Mouse (Mus musculus) forebrain, embryonic 11.5 days (tissue): ENCODE data around the gene Tead3. TPM values are rescaled to one million over a fixed set of nuclear protein-coding genes. Genes with fewer than 3 reads are reported as not detected.
"Not testable (repeated sequence)": the region's sequence is repeated elsewhere in the genome, so short reads cannot be mapped to it uniquely, and the experiment has no call there.

Source experiments
- ATAC-seq: fragments of 200-750 bp; cut with Nextera tagmentation; replicated peaks from 2 replicates; pipeline ENCODE4 v1.8.0; 2017; ENCODE audit warnings: moderate TSS enrichment; ENCODE audit not compliant: low FRiP score
- DNase-seq: peaks from one replicate; pipeline ENCODE4 v3.0.0-alpha.2; 2017; ENCODE audit warnings: low spot score
- H3K27ac ChIP-seq: fragments of 300-500 bp; sonication (generic); 2 replicates; pipeline ENCODE4 v1.5.1; 2014; ENCODE audit warnings: low read depth, low read length
- H3K27me3 ChIP-seq: fragments of 300-500 bp; sonication (generic); 2 replicates; pipeline ENCODE4 v1.6.1; 2014; ENCODE audit warnings: mild to moderate bottlenecking, low read length, mixed read lengths; ENCODE audit not compliant: control insufficient read depth, insufficient read depth
- H3K36me3 ChIP-seq: fragments of 300-500 bp; sonication (generic); 2 replicates; pipeline ENCODE4 v1.6.1; 2014; ENCODE audit warnings: mild to moderate bottlenecking, low read length, moderate library complexity, mixed read lengths; ENCODE audit not compliant: control insufficient read depth, insufficient read depth
- H3K4me1 ChIP-seq: fragments of 300-500 bp; sonication (generic); replicated peaks from 2 replicates; pipeline ENCODE4 v1.6.1; 2014; ENCODE audit warnings: low read length, mixed read lengths; ENCODE audit not compliant: control insufficient read depth, insufficient read depth
- H3K4me2 ChIP-seq: fragments of 300-500 bp; sonication (generic); 2 replicates; pipeline ENCODE4 v1.6.1; 2014; ENCODE audit warnings: low read depth, mild to moderate bottlenecking, low read length, moderate library complexity, mixed read lengths; ENCODE audit not compliant: severe bottlenecking
- H3K4me3 ChIP-seq: fragments of 300-500 bp; sonication (generic); 2 replicates; pipeline ENCODE4 v1.5.1; 2014; ENCODE audit warnings: low read depth, low read length
- H3K9ac ChIP-seq: fragments of 300-500 bp; sonication (generic); 2 replicates; pipeline ENCODE4 v1.6.1; 2014; ENCODE audit warnings: low read length
- H3K9me3 ChIP-seq: fragments of 300-500 bp; sonication (generic); 2 replicates; pipeline ENCODE4 v1.6.1; 2016; ENCODE audit warnings: low read length, mixed read lengths; ENCODE audit not compliant: control insufficient read depth
- WGBS: fragments of 180-500 bp; shearing (Covaris S2); extraction: QIAGEN DNeasy Blood & Tissue Kit; methylation state at CpG from one replicate; pipeline ENCODE4 v1.1.7; 2014; 5-methylcytosine and 5-hydroxymethylcytosine counted together
- polyA plus RNA-seq: library from polyadenylated mRNA; unstranded; fragments of >200 nt; fragmentation: Nextera tagmentation; extraction: Ambion mirVana; gene quantifications from 2 replicates; pipeline ENCODE4 v1.2.1, GENCODE M21; 2014

Gene Tead3
- polyA plus RNA-seq, 1 experiment from 2014 or later, result 5.6 TPM

DNA sequence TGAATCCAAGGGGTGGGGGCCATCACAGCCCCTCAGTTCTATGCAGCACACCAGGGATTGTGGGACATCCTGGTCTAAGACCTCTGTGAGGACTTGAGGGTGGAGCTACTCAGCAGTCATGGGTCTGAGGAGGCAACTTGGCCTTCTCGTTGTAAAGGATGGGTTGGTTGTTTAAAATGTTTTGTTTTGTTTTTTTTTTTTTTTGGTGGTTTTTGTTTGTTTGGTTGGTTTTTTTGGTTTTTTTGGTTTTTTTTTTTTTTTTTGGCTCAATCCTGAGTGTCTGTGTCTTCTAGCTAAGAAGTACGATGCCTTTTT, 20.4 kb downstream of the Tead3 start:
- WGBS, result 42% methylated on average over 2 of the region's 2 CpGs
- 0 out of 2 replicates have a peak, but pooled peaks cover 12% of the 10 kb centered on the region for H3K4me1 ChIP-seq
- peak overlapping the region; percentile 93 for H3K4me3 ChIP-seq
- H3K27me3 ChIP-seq, result no peaks in the 10 kb centered on the region
- H3K4me2 ChIP-seq, result peak overlapping the region; percentile 89
- DNase-seq (no peak), ATAC-seq (no peak)
- H3K27ac ChIP-seq, result no peak overlapping the region
- H3K36me3 ChIP-seq, result peaks cover 2% of the 10 kb centered on the region; the same call in 1 of the 2 replicates
- H3K9ac ChIP-seq, result peak overlapping the region; percentile 99
- no peaks in the 10 kb centered on the region for H3K9me3 ChIP-seq

DNA sequence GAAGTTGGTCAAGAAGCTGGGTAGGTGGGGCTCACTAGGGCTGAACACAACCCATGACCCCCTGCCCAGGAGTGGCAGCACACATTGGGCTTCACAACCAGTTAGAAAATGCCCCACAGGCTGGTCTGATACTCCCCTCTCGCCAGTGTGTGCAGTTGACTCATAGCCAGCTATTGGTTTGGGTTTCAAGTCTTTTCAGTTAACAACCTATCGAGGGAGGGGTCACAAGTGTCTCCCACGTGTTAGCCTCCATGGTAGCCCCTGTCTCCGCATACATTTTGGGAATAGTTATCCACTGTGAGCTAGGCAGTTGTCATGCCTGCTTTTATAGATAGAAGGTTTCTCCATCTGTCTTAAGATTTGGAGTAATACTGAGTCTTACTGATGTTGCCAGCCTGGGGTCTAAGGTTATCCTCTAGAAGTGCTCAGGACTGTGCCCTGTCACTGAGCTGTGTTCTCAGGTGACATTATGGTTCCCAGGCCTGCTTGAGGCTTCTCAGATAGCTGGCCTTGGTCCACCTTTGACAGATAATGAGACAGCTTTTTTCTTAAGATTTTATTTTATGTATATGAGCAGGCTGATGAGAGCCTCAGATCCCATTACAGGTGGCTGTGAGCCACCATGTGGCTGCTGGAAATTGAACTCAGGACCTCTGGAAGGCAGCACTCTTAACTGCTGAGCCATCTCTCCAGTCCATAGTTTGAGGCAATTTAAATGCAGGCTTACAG, 20.9 kb downstream of the Tead3 start:
- Histone ChIP-seq H3K4me2 (peak overlapping the region; percentile 89), H3K9me3 (no peaks in the 10 kb centered on the region), H3K4me1 (0 out of 2 replicates have a peak, but pooled peaks cover 12% of the 10 kb centered on the region), H3K36me3 (peaks cover 2% of the 10 kb centered on the region; the same call in 1 of the 2 replicates), H3K9ac (peak overlapping the region; percentile 99), H3K27ac (0 out of 2 replicates have a peak overlapping the region, but pooled peaks have one; percentile 94), H3K4me3 (peak overlapping the region; percentile 93), H3K27me3 (no peaks in the 10 kb centered on the region)
- ATAC-seq, result no peak
- WGBS, result 7% methylated on average over 4 of the region's 4 CpGs
- no peak for DNase-seq

DNA sequence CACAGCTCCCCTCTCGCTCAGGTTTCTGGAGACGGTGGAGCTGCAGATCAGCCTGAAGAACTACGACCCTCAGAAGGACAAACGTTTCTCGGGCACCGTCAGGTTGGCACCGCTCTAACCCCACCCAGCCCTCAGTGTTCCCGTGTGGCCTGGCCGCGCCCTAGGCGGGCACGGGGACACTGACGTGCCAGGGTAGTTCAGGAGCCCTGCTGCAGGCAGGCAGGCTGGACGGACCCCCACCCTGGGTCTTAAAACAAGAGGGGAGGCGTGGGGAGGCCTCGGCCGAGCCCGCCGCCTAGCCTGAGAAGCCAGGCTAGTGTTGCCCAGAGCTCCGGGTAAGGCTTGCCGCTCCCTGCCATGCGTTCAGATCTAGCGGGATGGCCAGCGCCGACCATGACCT, 21.7 kb downstream of the Tead3 start:
- Histone ChIP-seq H3K4me1 (0 out of 2 replicates have a peak, but pooled peaks cover 12% of the 10 kb centered on the region), H3K9ac (peak overlapping the region; percentile 99), H3K4me3 (peak overlapping the region; percentile 93), H3K36me3 (peaks cover 2% of the 10 kb centered on the region; the same call in 1 of the 2 replicates), H3K4me2 (peak overlapping the region; percentile 89), H3K27ac (peak overlapping the region; percentile 94), H3K27me3 (no peaks in the 10 kb centered on the region), H3K9me3 (no peaks in the 10 kb centered on the region; the same call in 1 of the 2 replicates)
- WGBS, result 1% methylated on average over 25 of the region's 25 CpGs
- peak; percentile 14; the same call in 1 of the 2 replicates for ATAC-seq
- DNase-seq, result peak; percentile 69

DNA sequence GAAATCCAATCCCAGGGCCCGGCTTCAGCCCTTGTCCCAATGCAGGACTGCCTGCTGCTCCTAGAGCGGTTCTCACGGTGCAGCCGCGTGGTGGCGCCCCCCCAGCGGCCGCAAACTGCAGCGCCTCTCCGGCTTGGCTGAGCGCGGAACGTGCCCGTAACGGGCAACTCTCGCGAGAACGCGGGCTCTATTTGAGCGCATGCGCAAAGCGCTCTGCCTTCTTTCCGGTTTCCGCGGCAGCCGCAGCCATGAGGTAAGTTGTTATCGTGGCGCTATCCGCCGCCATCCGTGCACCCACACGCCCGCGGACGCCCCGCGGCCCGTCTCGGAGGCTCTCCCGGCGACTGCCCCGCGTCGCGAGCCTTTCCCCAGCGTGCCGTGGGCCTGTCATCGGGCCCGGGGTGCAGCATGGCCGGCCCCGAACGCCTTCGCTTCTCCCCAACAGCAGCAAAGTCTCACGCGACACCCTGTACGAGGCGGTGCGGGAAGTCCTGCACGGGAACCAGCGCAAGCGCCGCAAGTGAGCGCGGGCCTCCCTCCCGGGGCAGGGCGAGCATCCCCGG, 22.2 kb downstream of the Tead3 start, which contains the start of gene Rpl10a:
Gene Rpl10a, plus strand, starts transcription at position 106 of the 563 bp plus-strand sequence.
- Histone ChIP-seq H3K9ac (peak within 1 kb of the TSS; percentile 99), H3K27me3 (no peaks in the 10 kb centered on the region), H3K4me2 (peak within 1 kb of the TSS; percentile 89), H3K27ac (peak within 1 kb of the TSS; percentile 94), H3K4me3 (peak within 1 kb of the TSS; percentile 93), H3K36me3 (peaks cover 2% of the 10 kb centered on the region; the same call in 1 of the 2 replicates), H3K4me1 (0 out of 2 replicates have a peak, but pooled peaks cover 12% of the 10 kb centered on the region), H3K9me3 (no peaks in the 10 kb centered on the region; the same call in 1 of the 2 replicates)
- DNase-seq, result peak; percentile 99
- ATAC-seq, result peak; percentile 87
- WGBS, result under 1% methylated on average over 66 of the region's 67 CpGs

DNA sequence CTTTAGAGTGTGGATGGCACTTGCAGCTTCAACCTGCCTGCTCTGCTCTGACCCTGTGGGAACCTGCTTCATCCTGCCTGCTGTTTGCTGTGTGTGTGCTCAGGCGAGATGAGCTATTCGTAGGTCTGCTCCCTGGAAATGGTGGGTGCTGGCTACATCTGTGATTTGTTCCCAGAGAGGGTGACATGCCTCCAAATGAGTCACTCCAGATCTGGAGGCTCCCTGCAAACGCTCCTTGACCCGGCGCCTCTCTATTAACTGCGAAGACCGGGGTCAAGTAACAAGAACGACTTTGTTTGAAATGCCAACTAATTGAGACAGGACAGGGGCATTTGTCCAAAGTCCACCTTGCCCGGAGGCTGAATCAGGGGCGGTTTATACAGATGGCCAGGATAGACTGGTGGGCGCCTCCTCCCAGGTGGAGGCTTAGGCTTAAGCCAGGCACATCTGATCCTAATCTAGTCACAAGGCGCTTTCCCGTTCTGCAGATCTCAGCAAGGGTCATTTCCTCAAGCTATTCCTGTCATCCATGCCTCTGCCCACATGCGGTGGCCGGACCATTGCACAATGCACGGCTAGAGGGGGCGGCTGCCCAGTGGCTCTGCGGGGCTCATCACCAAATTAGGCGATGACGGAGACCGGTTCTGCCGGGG, 22.8 kb downstream of the Tead3 start:
- ATAC-seq (peak; percentile 25), DNase-seq (no peak)
- 0 out of 2 replicates have a peak, but pooled peaks cover 8% of the 10 kb centered on the region for H3K4me1 ChIP-seq
- 7% methylated on average over 22 of the region's 22 CpGs for WGBS
- no peaks in the 10 kb centered on the region; the same call in 1 of the 2 replicates for H3K9me3 ChIP-seq
- H3K27me3 ChIP-seq, result no peaks in the 10 kb centered on the region
- H3K4me2 ChIP-seq, result peak overlapping the region; percentile 89
- H3K4me3 ChIP-seq, result peak overlapping the region; percentile 93
- H3K9ac ChIP-seq, result peak overlapping the region; percentile 99
- peaks cover 2% of the 10 kb centered on the region; the same call in 1 of the 2 replicates for H3K36me3 ChIP-seq
- H3K27ac ChIP-seq, result peak overlapping the region; percentile 62

DNA sequence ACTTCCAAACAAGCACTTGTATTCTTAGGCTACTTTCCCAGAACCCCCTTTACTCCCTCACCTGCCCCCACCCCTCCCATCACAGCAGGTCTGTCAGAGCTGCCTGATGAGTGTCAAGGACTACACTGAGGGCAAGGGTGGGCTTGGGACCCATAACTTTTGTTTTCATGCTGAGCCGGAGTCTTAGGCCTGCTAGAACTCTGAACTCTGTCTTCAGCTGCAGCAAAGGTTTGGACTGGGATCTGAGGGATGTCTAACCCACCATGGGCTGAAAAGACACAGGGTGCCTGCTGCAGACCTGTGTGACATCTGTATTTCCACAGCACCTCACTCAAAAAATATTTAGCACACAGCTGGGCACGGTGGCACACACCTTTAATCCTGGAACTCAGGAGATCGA, 23.7 kb downstream of the Tead3 start:
- Histone ChIP-seq H3K4me3 (no peak overlapping the region), H3K36me3 (peaks cover 2% of the 10 kb centered on the region; the same call in 1 of the 2 replicates)
- 87% methylated on average over 3 of the region's 3 CpGs for WGBS

DNA sequence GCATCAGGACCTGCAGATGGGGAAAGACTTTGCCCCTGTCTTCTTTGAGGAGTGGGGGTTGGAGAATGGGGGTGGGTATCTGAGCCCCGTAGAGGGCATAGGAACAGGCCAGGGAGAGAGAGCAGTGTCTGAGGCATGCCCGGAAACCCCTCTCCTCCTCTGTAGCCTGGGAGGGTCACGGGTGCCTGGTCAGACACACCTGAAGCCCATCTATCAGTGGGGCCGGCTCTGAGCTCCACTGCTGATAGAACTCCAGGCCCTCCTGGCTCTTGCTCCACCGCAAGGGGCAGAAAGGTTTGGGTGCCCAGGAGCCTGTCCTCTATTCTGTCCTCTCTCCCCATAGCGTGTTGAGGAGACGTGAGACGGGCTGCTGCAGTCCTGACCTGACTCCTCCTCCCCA, 24.9 kb downstream of the Tead3 start:
- ATAC-seq (no peak), DNase-seq (no peak)
- WGBS, result 97% methylated on average over 8 of the region's 8 CpGs
- H3K4me2 ChIP-seq, result no peak overlapping the region
- H3K4me1 ChIP-seq, result 0 out of 2 replicates have a peak, but pooled peaks cover 5% of the 10 kb centered on the region
- no peaks in the 10 kb centered on the region for H3K27me3 ChIP-seq
- no peaks in the 10 kb centered on the region; the same call in 1 of the 2 replicates for H3K36me3 ChIP-seq
- H3K4me3 ChIP-seq, result no peak overlapping the region
- H3K9me3 ChIP-seq, result no peaks in the 10 kb centered on the region; the same call in 1 of the 2 replicates
- H3K27ac ChIP-seq, result no peak overlapping the region
- no peak overlapping the region; the same call in 1 of the 2 replicates for H3K9ac ChIP-seq

More for the DNA sequence above, 23.7 kb downstream of the Tead3 start:
- Histone ChIP-seq H3K27me3 (no peaks in the 10 kb centered on the region), H3K27ac (no peak overlapping the region), H3K4me1 (0 out of 2 replicates have a peak, but pooled peaks cover 7% of the 10 kb centered on the region), H3K9me3 (no peaks in the 10 kb centered on the region; the same call in 1 of the 2 replicates), H3K9ac (peak overlapping the region; percentile 99; the same call in 1 of the 2 replicates), H3K4me2 (no peak overlapping the region)
- DNase-seq (no peak), ATAC-seq (no peak)

DNA sequence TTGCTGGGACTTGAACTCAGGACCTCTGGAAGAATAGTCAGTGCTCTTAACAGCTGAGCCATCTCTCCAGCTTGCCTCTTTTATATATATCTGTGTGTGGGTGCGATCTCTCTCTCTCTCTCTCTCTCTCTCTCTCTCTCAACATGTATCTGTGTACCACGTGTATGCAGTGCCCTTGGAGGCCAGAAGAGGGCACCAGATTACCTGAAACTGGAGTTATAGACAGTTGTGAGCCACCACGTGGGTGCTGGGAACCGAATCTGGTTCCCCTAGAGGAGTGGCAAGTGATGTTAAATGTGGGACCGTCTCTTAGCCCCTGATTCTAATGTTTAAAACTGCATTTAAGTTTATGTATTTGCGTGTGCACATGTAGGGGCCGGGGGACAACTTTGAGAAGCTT, 26.2 kb downstream of the Tead3 start:
- 93% methylated on average over 7 of the region's 7 CpGs for WGBS
- not testable (repeated sequence) for H3K36me3 ChIP-seq, H3K27me3 ChIP-seq, H3K4me2 ChIP-seq, ATAC-seq, DNase-seq, H3K4me1 ChIP-seq, H3K27ac ChIP-seq, H3K9ac ChIP-seq, H3K9me3 ChIP-seq, H3K4me3 ChIP-seq
